Mouse (Mus musculus) spleen, embryonic (tissue): ENCODE results near the gene Psmd8.

ENCODE experiments used
- CTCF ChIA-PET: fragments of 350-600 bp; sonication (Branson Sonifier 250); formaldehyde crosslinking; loops from one replicate; lab custom pipeline; 2022; lab: Charles Lee

Gene Psmd8

DNA sequence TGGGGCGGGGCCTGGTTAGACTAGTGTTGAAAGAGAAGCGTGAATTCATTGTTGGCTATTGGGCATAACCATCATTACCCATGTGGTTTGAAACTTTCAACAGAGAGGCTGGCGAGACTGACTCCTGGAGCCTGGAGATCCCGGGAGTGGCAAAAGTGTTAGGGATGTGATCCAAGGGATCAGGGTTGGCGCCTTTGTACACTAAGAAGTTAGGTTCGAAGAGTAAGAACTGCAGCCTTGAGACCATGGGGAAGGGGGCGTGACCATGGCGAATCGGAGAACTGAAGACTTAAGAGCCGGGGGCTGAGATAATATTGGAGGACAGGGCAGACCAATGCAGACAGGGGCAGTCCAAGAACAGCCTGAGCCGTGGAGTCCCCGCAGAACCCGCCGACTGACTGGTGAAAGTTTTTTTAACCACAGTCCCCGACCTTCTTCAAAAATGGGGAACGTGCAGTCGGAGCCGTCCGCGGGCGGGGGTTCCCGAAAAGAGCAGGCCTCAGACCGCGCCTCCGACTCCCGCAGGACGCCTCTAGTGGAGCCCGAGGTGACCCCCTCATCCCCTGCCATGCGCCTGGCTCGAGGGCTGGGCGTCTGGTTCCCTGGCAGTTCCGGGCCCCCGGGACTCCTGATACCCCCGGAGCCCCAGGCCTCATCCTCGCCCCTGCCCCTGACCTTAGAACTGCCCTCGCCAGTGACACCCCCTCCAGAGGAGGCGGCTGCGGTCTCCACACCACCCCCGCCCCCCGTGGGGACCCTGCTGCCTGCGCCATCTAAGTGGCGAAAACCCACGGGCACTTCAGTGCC, 9.5 kb downstream of the Psmd8 start:
- CTCF ChIA-PET, result no interaction called here

DNA sequence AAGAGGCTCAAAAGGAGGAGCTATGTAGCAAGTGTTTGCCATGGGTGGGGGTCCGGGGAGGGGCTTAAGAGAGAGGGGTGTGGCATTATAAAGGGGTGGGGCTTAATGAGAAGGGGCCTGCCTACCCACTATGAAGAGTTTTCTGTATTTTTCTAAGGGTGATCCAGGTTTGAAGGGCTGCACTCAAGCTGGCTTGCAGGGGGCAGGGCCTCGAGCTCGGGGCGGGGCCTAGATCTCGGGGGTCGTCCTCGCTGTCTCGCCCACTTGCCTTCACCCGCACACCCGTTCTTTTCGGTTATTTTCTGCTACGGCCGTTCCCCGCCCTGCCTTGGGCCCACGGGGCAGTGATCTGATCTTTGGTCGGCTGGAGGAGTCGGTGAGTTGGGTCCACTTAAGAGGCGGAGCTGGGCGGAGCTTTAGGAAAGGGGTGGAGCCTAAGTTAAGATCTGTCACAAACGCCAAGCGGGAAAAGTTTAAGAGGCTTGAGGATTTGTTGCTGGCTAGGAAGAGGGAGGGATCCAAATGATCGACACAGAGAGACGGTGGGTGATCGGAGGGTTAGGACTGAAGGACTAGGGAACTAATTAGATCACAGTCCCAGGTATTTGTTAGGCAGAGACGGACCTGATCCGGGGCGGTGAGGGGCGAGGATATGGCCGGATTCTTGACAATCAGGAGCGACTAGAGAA, 10.3 kb downstream of the Psmd8 start, which contains the start of the genes Ggn and Spred3:
Gene Ggn, plus strand, starts transcription at position 145 of the 689 bp plus-strand sequence.
Gene Spred3, minus strand, starts transcription at position 346 of the 689 bp plus-strand sequence.
- CTCF ChIA-PET, result interaction anchor here (0.6 kb wide), 1 partner anchor 67 kb away, joined by 6 read pairs; no protein-coding TSS in a partner anchor

DNA sequence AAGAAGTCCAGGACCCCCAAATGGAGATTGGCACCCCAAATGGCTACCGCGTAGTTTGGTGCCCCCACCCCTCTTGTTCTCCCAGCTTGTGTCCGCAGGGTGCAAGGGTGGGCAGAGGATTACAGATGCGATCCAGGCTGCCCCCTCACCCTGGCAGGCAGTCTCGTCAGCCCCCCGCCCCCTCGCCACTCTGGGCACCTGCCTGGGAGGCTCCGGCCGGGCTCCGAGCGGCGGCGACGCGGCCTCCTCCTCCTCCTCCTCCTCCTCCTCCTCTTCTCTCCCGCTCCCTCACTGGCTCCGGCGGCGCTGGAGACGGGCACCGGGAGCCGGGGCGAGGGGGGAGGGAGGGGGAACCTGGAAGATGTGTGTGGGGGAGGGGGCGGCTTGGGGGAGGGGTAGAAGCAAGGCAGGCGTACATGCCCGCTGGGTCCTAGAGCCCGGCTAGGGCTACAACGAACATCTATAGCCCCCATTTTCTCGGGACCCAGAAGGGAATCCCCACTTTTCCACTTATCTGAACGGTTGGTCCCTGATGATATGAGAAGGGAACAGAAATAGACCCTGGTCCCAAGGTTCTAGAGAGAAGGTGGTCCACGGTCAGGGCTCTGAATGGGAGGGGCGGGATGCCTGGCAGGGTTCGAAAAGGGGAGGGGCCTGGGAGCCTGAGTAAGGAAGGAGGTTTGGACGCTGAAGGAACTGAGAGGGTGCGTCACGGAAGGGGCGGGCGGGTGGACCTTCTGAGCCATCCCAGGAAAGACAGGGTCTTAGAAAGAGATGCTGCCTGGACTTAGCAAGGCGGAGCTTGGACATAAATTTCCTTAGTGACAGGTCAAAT, 11.1 kb downstream of the Psmd8 start:
- CTCF ChIA-PET, result interaction anchor here (0.6 kb wide), 2 partner anchors 18 to 67 kb away, joined by 3 to 6 read pairs; no protein-coding TSS in a partner anchor

DNA sequence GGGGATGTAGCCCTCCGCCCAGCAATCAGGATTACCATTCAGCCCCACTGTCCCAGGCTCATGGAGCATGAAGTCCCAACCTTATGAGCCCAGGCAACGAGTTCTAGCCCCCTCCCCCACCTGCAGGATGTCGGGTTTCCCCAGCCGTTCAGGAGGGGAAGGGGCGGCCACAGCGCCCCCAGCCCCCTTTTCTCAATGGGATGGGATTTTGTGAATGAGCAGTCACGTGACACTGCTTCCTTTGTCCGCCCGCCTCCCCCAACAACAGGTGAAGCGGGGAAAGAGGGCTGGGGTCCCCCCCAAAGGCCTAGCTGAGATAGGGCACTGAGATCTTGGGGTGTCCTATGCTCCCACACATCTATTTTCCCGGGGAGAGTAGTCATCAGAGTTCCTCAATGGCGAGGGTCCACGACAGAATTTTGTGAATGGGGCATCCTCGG, 11.7 kb downstream of the Psmd8 start:
- CTCF ChIA-PET, result interaction anchor here (0.6 kb wide), 2 partner anchors 17 to 368 kb away, joined by 3 to 5 read pairs; no protein-coding TSS in a partner anchor

DNA sequence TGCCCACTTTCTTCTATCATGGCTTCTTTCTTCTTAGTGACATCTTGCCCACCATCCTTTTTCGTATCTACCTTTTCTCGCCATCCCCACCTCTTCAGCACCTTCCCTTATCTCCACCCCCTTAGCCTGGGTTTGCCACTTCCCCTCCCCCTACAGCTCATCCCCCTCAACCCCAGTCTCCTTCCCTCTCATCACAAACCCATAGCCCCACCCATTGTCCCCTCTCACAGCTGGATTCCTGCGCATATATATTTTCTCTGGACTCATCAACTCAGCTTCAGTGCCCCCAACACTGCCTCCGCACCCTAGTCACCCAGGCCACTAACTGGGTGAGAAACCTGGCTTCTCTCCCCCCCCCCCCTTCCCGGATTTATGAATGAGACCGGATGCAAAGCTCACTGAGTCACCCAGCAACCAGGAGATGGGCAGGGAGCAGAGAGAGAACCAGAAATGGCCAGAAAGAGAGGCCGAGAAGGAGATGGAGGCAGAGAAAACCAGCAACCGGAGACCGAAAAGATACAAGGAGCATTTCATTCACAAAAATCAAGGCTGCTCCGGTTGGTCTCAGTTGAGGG, 12.3 kb downstream of the Psmd8 start:
- CTCF ChIA-PET, result interaction anchor here (0.6 kb wide), 1 partner anchor 368 kb away, joined by 5 read pairs; no protein-coding TSS in a partner anchor

DNA sequence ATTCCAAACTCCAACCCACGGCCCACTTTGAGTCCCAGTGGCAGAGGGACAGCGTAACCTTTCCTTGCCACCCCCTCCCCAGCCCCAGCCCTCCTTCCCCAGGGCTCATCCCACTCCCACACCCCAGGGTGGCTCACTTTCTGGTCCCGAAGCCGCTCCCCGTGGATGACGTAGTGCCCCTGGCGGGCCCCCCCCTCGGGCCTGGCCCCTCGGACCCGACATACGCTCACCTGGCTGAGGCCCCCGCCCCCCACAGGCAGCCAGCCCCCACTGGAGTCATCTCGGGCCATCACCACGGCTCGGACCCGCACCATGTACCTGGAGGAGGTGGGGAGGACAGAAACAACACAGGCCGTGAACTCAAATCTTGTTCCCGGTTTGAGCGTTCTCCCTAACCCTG, 12.8 kb downstream of the Psmd8 start:
- CTCF ChIA-PET, result no interaction called here

DNA sequence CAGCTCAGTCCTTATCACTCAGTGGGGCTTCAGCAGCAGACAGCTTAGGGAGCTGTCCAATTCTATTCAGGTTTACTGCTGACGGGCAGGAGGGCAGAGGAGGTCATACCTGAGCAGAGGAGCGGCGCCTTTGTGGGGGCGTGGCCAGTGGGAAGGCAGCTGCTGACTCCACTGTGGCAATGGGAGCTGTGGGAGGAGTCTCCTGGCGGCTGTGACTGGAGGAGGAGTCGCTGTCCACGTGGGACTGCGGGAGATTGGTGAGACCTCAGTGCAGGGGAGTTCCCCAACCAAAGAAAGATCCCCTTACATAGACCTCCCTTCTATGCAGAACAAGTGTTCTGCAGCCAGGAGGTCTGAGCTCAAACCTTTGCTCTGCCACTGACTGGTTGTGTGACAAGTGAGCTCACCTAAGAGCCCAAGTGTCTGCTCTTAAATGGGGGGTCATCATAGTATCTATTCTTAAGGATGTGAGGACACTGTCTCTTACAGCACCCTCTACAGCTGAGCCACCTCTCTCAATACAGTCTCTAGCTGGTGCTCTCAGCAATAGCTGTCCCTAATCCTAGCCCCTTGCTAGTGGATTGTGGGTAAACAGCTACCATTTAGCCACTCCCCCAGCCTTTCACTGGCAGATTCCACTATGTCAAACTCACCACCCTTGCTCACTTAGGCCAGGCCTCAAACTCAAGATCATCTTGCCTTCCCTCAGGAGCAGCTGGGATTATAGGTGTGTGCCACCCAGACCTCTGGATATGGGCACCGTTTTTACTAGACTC, 17.6 kb downstream of the Psmd8 start:
- CTCF ChIA-PET, result no interaction called here

DNA sequence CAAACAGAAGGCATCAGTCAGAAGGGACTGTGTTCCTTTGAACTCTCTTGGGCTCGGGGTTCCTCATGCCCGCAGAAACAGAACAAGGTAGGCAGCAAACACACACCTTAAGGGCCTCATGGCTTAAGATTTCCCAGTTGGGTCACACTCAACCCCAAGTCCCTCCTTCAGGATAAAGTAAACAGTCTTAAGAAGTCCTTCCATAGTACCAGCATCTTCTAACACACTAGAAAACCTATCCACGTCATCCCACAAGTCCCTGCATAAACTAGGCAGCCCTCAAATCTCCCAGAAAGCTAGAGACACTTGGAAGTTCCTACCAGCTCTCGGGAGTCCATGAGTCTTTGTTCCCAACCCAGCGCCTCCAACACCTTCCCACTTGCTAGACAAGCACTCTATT, 18.2 kb downstream of the Psmd8 start:
- CTCF ChIA-PET, result no interaction called here

DNA sequence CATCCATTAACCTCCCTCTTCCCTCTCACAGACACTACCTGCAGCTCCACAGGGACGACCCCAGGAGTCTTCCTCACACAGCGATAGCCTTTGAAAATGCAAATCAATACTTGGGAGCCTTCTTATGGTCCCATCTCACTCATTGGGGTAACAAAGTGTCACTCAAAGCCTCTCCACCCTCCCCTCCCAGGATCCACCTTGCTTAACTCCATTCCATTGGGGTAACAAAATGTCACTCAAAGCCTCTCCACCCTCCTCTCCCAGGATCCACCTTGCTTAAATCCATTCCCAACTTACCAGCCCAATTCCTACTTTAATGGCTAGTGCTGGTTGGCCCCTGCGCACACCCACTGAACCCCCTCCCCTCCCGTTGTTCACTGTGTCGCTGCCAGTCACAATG, 22.2 kb downstream of the Psmd8 start:
- CTCF ChIA-PET, result no interaction called here

DNA sequence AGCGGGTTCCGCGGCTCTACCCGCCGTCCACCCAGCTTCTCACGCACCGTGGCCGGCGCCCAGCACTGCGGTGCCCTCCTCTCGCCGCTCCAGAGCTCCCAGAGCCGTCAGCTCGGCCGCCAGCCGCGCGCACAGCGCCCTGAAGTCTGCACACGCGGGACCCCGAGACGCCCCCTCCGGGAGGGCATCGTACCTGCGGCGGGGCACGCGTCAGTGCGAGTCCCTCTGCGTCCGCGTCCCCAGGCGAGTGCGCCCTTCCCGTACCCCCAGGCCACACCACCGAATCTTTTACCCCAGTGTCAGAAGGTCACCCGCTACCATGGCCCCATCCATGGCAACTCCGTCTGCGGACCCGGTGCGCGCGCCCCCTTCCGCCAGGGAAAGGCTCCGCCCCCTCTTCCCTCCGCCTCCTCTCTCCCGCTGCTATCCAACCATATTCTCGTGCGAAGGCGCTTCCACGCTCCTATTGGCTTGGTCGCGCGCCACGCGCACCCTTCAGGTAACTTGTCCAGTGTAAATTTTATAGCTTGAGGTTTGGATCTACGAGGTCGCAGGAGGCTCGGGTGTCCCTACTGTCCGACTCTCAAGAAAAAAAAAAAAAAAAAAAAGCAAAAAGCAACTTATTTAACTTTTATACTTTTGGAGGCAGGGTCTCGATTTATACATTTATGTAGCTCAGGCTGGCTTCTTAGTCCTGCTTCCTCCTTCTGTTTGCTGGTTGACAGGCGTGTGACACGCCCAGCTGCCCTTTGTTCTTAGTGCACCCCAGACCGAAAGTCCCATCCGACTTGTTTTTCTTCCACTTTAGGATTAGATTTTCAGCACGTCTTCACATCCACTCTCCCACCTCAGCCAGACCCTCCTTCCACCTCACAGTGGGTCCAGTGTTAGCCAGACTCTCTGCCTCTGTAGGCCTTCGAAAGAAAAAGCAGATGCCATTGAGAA, 24.4 kb downstream of the Psmd8 start, which contains the start of gene Fam98c:
Gene Fam98c, minus strand, starts transcription at position 397 of the 945 bp plus-strand sequence.
- CTCF ChIA-PET, result interaction anchor here (0.6 kb wide), 1 partner anchor 1595 kb away, joined by 3 read pairs; no protein-coding TSS in a partner anchor

DNA sequence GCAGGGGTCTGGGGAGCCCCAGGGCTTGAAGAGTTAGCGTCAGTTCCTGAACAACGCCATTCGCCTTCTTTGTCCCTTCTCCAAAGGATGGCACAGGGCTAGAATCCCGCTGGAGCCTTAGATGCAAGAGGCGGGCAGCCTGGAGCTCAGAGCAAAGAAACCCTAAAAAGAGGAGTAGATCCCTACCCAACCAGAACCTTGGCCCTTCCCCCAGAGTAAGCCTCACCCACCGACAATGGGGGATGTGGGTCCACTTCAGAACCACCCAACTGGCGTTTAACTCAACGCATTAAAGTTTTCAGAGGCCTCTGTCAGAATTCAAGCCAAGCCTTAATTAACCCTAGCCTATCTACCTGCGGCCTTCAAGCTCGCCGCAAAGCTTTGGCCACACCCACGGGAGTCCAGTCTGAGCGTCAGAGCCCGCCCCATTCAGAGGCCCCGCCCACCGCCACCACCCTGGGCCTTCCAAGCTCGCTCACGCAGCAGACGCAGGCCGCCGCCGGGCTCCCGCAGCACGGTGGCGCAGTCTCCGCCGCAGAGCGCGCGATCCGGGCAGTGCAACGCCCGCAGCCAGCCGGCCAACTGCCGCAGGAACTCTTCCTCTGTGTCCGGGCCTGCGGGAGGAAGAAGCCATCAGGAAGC, 25.2 kb downstream of the Psmd8 start:
- CTCF ChIA-PET, result interaction anchor here (0.6 kb wide), 1 partner anchor 268 kb away, joined by 3 read pairs; no protein-coding TSS in a partner anchor

DNA sequence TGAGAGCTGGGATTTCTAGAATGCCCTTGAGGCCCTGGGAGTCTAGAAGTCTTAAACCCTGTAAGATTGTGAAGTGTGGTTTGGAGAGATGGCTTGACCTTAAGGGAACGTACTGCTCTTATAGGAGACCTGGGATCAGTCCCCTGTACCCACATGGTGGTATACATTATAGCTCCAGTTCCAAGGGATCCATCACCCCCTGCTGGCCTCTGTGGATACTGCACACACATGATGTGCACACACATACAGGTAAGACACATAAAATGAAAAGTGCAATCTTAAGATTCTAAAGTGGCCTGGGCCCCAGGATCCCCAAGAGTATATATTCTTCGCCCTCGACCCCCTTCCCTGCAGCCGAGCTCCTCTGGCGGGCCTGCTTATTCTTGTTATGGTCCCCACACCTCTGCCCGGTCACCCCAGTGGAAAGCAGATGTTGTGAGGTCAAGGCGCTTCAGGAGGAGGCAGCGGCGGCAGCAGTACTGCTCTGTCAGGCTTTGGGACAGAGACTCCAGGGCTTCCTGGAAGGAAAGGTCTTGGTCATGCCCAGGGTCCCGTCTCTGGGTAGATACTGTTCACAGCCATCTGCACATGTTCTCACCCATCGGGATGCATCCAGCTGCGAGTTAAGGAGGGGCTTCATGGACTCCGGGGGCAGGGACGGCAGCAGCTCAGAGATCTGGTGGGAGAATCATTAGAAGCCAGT, 26.3 kb downstream of the Psmd8 start:
- CTCF ChIA-PET, result interaction anchor here (0.6 to 0.7 kb wide), 2 partner anchors 21 to 269 kb away, joined by 3 read pairs; no protein-coding TSS in a partner anchor

DNA sequence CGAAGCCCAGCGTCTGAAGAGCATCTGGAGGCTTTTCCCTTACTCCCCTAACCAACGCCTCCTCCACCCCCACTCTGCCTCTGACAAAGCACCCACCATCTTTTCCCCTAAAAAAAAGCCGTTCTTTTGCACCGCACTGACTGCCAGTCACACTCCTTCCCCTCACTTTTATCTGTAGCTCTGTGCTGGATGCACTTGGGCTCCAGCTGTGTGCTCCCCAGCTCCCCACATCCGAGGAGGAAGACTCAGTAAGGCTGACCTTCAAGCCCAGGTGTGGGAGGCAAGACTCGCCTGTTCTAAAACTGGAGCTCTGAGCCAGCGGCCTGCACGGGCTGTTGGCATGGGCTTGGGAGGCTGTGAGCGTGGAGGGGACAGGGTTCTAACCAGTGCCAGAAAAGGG, 29.0 kb downstream of the Psmd8 start:
- CTCF ChIA-PET, result interaction anchor here (0.5 to 0.6 kb wide), 2 partner anchors 18 to 29 kb away, joined by 3 to 5 read pairs; no protein-coding TSS in a partner anchor

DNA sequence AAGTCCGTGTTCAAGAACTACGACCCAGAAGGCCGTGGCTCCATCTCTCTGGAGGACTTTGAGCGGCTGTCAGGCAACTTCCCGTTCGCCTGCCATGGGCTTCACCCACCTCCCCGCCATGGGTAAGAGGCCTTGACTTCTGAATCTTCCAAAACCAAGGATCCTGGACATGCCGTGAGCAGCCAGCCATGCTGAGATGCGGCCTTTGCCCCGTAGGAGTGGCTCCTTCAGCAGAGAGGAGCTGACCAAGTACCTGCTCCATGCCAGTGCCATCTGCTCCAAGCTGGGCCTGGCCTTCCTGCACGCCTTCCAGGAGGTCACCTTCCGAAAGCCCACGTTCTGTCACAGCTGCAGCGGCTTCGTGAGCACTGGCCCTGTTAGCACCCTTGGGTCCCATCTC, 31.7 kb downstream of the Psmd8 start:
- CTCF ChIA-PET, result interaction anchor here (0.6 to 0.9 kb wide), 2 partner anchors 11 to 98 kb away, joined by 8 to 9 read pairs; no protein-coding TSS in a partner anchor

DNA sequence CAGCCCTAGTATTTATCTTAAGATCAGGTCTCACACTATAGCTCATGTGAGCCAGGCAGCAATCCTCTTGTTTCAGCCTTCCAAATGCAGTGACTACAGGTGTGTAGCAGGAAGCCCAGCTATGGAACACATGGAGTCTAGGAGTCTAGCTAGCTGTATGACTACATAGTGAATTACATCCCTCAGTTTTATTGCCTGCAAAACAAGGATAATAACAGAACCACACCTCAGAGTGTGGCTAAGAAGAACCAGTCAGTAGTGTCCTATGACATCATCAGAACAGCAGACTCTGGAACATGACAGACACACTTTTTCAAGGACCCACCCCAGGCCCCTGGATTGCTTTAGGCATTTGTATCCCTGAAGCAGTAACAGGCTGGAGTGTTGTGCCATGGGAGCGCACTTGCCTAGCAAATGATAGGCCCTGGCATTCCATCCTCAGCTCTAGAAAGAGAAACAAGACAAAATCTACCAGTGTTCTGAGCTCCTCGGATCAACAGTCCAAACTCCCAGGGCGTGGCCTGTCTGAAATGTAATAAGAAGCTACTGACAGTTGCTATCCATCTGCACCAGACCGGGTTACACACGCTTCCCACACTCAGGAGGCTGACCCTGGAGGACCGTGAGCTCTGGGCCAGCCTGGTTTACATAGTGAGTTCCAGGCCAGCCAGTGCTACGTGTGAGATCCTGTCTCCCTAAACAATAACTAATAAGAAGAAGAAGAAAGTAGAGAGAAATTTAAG, 33.7 kb downstream of the Psmd8 start:
- CTCF ChIA-PET, result no interaction called here

DNA sequence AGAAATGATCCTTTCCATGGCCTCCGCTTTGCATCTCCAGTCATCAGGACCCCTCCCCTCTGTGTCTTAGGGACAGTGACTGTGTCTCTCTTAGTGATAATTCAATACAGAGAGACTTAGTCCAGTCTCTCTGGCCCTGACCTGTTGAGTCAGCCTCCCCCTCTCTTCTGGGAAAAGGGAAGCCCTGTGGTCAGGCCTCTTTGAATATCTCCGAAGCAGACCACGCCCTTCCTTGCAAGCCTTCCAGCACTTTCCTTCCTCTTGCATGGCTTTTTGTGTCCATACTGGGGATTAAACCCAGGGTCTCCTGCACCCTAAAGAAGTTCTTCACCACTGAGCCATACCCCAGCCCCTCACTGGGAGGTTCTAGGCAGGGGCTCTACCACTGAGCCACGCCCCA, 36.5 kb downstream of the Psmd8 start:
- CTCF ChIA-PET, result interaction anchor here (0.7 kb wide), 1 partner anchor 133 kb away, joined by 5 read pairs; no protein-coding TSS in a partner anchor

DNA sequence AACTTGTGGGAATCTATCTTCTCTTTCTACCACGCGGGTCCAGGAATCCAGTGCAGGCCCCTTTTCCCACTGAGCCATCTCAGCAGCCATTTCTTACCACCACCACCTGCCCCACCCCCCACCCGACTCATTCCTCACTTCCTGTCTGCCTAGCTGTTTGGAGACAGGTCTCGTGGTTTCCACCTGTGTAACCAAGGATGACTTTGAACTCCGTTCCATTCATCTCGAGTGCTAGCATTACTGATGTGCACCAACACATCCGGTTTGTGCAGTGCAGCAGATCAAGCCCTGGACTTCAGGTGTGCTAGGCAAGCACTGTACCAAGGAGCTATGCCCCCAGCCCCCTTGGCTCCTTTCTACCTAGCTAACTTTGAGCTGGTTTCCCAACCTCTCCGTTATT, 39.1 kb downstream of the Psmd8 start:
- CTCF ChIA-PET, result no interaction called here
